Mouse (Mus musculus) frontal cortex, adult 2 months (tissue): ENCODE data around the gene Tbc1d1. TPM values are rescaled to one million over a fixed set of nuclear protein-coding genes. Genes with fewer than 3 reads are reported as not detected.

Experiments used
- polyA plus RNA-seq: library from polyadenylated mRNA; depleted of rRNA; stranded (reverse); fragments of >200 nt; gene quantifications from 2 replicates; pipeline ENCODE4 v1.2.3, GENCODE M21; 2012; rRNA removed

Tbc1d1 gene
- polyA plus RNA-seq, 1 experiment, result 16.1 TPM

Other genes with a start within 250 kb of the Tbc1d1 start
- gene Rell1, start 187.4 kb upstream of the Tbc1d1 start, polyA plus RNA-seq, result 9.2 and 9.9 TPM in 2 replicates
- gene Pgm2, start 63.4 kb upstream of the Tbc1d1 start, polyA plus RNA-seq, result 8.3 and 9.2 TPM in 2 replicates